Mouse (Mus musculus) liver, adult (tissue): ENCODE data around the gene Gm17018.

Experiments
- GATA4 ChIP-seq: IDR thresholded peaks from 2 replicates; pipeline ENCODE4 v1.6.1; 2014; ENCODE audit warnings: mild to moderate bottlenecking, low read length; ENCODE audit not compliant: insufficient replicate concordance

The Gm17018 gene

DNA sequence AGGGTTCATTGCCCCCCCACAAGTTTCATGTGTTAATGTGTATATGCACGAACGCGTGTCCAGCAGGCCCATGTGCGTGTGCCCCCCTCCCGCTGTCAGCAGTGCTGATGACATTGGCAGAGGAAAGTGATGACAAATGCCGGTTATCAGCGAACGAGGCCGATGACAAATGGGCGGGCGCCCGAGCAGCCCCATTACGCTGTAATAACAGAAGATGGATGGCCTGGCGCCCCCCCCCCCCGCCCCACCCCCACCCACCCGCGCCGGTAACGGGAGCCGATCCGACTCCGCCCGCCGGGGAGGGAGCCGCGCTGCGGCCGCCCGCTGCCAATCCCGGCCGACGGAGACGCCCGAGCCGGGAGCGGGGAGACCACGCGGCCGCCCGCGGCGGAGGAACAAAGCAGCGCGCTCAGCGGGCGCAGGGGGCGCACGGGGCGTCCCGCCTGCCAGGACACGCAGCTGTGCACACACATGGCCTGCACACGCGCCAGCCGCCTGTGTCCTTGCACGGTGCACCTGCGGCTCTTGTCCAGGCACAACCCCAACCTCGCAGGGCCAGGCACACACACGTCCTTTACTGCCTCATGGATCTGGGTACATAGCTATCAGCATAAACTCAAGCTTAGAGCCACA lies 18.9 kb upstream of the Gm17018 start:
- no peak for TF ChIP-seq GATA4

DNA sequence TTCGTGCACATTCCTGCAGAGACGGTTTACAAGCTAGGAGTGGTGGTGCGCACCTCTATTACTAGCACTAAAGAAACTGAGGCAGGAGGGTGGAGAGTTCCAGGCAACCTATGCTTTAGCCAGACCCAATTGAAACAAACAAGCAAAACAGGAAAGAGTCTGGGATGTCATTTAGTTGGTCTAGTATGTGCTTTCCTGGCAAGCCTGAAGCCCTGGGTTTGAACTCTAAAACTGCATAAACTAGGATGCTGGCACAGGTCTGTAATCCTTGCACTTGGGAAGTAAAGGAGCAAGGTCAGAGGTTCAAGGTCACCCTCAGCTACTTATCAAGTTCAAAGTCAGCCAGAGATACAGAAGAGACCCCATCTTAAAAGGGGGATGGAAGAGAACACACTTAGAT lies 18.4 kb upstream of the Gm17018 start:
- no peak for TF ChIP-seq GATA4

DNA sequence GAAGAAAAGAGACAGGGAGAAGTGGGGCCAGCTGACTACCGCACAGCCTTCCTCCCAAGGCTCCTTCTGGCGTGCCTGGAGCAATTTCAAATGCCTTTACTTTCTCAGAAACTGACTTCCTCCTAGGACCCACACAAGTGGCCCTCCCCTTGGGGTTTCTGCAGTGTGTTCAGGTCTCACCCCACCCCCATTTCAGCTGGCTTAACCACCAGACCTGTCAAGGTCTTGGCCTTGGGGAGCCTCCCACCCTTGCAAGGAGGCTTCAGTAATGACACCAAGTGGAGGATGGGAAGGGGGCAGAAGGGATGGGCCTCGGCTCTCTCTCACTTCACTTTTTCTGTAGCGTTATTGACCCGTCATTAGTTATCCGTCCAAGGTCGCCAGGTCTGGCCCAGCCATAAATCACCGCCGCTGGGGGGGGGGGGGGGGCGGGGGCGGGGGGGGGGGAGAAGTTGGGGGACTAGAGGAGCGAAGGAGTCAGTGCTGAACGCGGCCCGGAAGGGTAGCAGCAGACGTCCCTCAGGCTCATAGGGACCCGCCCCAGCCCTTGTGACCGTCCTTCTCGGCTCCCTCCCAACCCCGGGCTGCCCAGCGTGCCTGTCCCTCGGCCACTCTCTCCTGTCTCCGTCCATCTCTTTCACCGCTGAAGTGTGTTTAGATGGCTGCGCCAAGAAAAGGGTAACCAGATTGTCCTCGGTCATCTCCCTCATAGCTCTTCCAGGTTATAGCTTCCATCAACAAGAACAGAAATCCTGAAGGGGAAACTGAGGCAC lies 16.1 kb upstream of the Gm17018 start:
- TF ChIP-seq GATA4, result no peak

- TF ChIP-seq GATA4, result no peak
Measured at GRCm38 (mm10) chr19:45544925-45545321, 15.5 kb upstream of the Gm17018 start.

GRCm38 (mm10) chr19:45549128-45549915 lies 11.1 kb upstream of the Gm17018 start:
- TF ChIP-seq GATA4, result no peak

GRCm38 (mm10) chr19:45549948-45550347 lies 10.5 kb upstream of the Gm17018 start:
- TF ChIP-seq GATA4, result no peak

- TF ChIP-seq GATA4, result no peak
Measured at GRCm38 (mm10) chr19:45552187-45552586, 8.2 kb upstream of the Gm17018 start.

DNA sequence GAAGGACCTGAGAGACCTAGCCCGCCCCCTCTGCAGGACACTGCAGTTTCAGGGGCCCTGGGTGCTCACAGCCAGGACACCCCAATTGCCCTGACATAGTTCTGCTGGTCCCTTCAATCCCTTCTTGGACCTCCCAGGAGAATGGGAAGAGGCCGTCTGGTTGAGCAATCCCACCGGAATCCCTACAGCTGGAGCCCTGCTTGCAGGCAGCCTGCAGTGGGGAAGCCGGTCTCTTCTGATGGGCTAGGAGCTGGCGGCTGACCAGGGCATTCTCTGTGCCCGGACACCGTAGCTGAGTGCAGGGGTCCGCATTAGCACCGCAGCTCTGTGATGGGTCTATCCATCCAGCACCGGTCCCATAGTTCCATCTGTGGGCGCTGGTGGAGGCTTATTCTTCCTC lies 6.3 kb upstream of the Gm17018 start:
- no peak for TF ChIP-seq GATA4

DNA sequence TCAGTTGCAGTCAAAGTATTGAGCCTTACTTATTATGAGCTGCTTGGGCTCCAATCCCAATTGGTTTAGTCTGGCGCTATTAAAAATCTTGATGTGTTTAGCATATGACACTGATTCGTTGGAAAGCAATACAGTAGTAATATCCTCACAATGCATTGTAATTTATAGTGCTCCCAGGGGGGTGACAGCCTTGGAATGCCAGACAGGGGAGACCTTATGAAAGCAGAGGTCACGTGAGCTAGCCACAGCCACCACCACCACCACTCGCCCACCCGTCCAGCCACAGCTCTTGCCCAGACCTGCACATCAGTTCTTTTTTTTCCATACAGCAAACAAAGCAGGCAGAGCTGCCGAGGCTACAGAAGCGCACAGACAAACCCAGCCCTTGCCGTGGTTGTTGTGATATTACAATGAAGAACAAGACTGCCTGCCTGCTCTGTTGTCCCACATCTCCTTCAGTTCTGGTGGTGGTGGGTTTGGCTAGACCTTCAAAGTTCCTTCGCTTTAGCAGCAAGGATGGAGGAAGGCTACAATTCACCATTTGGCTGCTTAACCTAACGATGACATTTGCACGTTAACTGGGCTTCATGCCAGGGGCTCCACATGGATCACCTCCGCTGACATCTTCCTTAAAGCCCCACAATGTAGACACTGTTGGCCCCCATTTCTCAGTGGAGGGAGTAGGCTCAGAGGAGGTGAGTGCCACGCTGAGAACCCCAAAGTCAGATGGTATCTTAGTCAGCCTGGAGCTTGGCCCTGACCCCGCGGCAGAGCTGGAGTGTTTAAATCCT lies 5.7 kb downstream of the Gm17018 start:
- TF ChIP-seq GATA4, result no peak

DNA sequence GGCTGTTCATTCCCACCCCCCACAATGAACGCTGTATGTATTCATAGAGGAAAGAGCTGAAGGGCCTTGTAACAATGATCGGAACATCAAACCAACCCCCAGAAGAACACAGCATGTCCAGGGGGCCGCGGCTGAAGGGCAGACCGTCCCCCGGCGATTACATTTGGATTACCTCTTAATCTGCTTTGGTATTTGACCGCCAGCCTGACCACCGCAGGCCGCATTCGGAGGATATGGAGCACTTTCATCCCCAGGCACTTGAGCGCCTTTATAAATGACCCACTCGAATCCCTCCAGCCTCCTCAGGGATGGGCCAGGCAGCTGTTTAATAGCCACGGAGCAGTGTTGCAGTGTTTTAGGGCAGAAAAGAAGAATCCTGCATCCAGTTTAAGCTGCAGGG lies 7.0 kb downstream of the Gm17018 start:
- TF ChIP-seq GATA4, result no peak

GRCm38 (mm10) chr19:45573033-45573432 lies 12.6 kb downstream of the Gm17018 start:
- TF ChIP-seq GATA4, result no peak

DNA sequence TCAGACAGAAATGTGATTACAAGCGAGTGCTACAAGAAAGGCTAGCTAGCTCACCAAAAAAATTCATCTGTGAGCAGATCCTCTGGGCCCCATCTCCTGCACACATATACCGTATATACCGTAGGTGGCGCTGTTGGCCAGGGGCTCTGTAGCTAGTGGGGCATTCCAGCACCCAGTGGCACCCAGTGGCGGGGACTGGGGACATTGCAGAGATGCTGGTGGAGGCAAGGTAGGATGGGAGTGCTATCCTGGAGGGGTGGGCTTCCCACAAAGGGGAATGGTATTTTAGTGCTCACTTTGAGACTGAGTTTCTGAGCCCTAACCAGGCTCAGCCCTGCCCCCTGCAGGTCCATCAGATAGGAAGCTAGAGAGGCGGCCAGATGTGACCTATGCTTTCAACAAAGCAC lies 13.4 kb downstream of the Gm17018 start:
- TF ChIP-seq GATA4, result no peak

DNA sequence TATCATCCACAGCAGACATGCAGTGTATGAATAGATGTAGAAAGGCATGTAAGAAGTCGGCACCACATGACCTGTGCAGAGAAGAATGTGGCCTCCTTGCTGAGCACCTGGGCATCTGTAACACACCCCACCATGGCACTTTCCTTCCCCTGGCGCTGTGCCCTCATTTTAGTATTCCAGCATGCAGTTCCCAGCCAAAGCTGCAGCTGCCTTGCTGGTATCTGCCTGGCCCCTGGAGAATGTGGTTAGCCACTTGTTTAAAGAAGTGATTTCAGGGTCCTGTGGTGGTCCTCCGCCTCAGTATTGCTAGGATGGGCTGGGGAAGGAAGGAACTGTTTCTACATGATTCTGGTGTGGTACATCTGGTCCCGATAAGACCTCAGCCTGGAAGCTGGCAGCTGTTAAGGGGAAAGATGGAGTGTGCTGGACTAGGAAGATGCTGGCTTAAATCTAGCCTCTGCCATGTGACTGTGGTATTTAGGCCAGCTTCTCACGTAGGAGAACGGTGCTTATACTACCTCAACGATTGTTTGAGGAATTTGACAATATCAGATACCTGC lies 14.0 kb downstream of the Gm17018 start:
- no peak for TF ChIP-seq GATA4

GRCm38 (mm10) chr19:45574941-45575631 lies 14.7 kb downstream of the Gm17018 start:
- no peak for TF ChIP-seq GATA4
